Mouse (Mus musculus) forebrain, postnatal 0 days (tissue): ENCODE data around the gene Slirp. TPM values are rescaled to one million over a fixed set of nuclear protein-coding genes. Genes with fewer than 3 reads are reported as not detected.

ENCODE experiments used
- microRNA-seq, 2 experiments: library from miRNA; unstranded; fragments of <30 nt; microRNA quantifications; one replicate each; pipeline ENCODE4; 2016
- polyA plus RNA-seq: library from polyadenylated mRNA; unstranded; fragments of >200 nt; fragmentation: Nextera tagmentation; extraction: Ambion mirVana; gene quantifications from 2 replicates; pipeline ENCODE4 v1.2.1, GENCODE M21; 2015
- total RNA-seq: library from RNA; depleted of rRNA; stranded (reverse); fragments of >200 nt; gene quantifications from 2 replicates; pipeline ENCODE4 v1.2.3, GENCODE M21; 2014; rRNA removed

Gene Slirp
- total and polyA plus RNA-seq, 2 experiments from 2014 or later = 86.4 to 208 TPM

Small RNAs within 50 kb of the gene (microRNA-seq; reads per million reads assigned to microRNA genes)
- gene Mir3068 = 63.8 to 75.4 reads per million in 2 experiments

Other genes with a start within 250 kb of the Slirp start
- gene Samd15, start 244.2 kb upstream of the Slirp start, total RNA-seq = 1.0 and 7.4 TPM in 2 replicates
- 1.5 and 1.8 TPM in 2 replicates for gene Samd15, start 244.2 kb upstream of the Slirp start, polyA plus RNA-seq
- gene Tmed8, start 243.4 kb upstream of the Slirp start, total RNA-seq = 13.9 and 16.4 TPM in 2 replicates
- 2.0 and 3.2 TPM in 2 replicates for gene Tmed8, start 243.4 kb upstream of the Slirp start, polyA plus RNA-seq
- 0.48 and 0.62 TPM in 2 replicates for gene Noxred1, start 205.2 kb upstream of the Slirp start, total RNA-seq
- gene Noxred1, start 205.2 kb upstream of the Slirp start, polyA plus RNA-seq = 0.21 TPM in 1 of 2 replicates, not detected in the other
- gene Vipas39, start 177.6 kb upstream of the Slirp start, total RNA-seq = 77.6 and 79.4 TPM in 2 replicates
- 54.6 and 57.7 TPM in 2 replicates for gene Vipas39, start 177.6 kb upstream of the Slirp start, polyA plus RNA-seq
- 137 and 184 TPM in 2 replicates for gene Ahsa1, start 177.4 kb upstream of the Slirp start, total RNA-seq
- gene Ahsa1, start 177.4 kb upstream of the Slirp start, polyA plus RNA-seq = 171 and 187 TPM in 2 replicates
- gene Ism2, start 144.2 kb upstream of the Slirp start, total RNA-seq = 0.69 and 1.1 TPM in 2 replicates
- 0.88 and 1.8 TPM in 2 replicates for gene Ism2, start 144.2 kb upstream of the Slirp start, polyA plus RNA-seq
- 53.5 and 69.2 TPM in 2 replicates for gene Sptlc2, start 55.5 kb upstream of the Slirp start, total RNA-seq
- 73.1 and 84.9 TPM in 2 replicates for gene Sptlc2, start 55.5 kb upstream of the Slirp start, polyA plus RNA-seq
- 40.1 and 40.4 TPM in 2 replicates for gene Alkbh1, start 121 bp downstream of the Slirp start, total RNA-seq
- gene Alkbh1, start 121 bp downstream of the Slirp start, polyA plus RNA-seq = 18.0 and 28.6 TPM in 2 replicates
- 72.2 and 79.6 TPM in 2 replicates for gene Snw1, start 28.4 kb downstream of the Slirp start, total RNA-seq
- 95.6 and 109 TPM in 2 replicates for gene Snw1, start 28.4 kb downstream of the Slirp start, polyA plus RNA-seq
- gene Gm5788, start 50.8 kb downstream of the Slirp start, total RNA-seq = not detected in 2 replicates
- not detected in 2 replicates for gene Gm5788, start 50.8 kb downstream of the Slirp start, polyA plus RNA-seq
- not detected in 2 replicates for gene Gm8300, start 70.4 kb downstream of the Slirp start, total RNA-seq
- gene Gm8300, start 70.4 kb downstream of the Slirp start, polyA plus RNA-seq = not detected in 2 replicates
- gene Oog1, start 158.8 kb downstream of the Slirp start, total RNA-seq = not detected in 2 replicates
- not detected in 2 replicates for gene Oog1, start 158.8 kb downstream of the Slirp start, polyA plus RNA-seq
- gene Gm4027, start 175.0 kb downstream of the Slirp start, total RNA-seq = not detected in 2 replicates
- gene Gm4027, start 175.0 kb downstream of the Slirp start, polyA plus RNA-seq = not detected in 2 replicates
- not detected in 2 replicates for gene Gm16381, start 200.7 kb downstream of the Slirp start, total RNA-seq
- not detected in 2 replicates for gene Gm16381, start 200.7 kb downstream of the Slirp start, polyA plus RNA-seq